Mouse (Mus musculus) liver, adult (tissue): Measurements from ENCODE around the gene Polr1a.

Source experiments
- GATA4 ChIP-seq: IDR thresholded peaks from 2 replicates; pipeline ENCODE4 v1.6.1; 2014; ENCODE audit warnings: mild to moderate bottlenecking, low read length; ENCODE audit not compliant: insufficient replicate concordance

The Polr1a gene

DNA sequence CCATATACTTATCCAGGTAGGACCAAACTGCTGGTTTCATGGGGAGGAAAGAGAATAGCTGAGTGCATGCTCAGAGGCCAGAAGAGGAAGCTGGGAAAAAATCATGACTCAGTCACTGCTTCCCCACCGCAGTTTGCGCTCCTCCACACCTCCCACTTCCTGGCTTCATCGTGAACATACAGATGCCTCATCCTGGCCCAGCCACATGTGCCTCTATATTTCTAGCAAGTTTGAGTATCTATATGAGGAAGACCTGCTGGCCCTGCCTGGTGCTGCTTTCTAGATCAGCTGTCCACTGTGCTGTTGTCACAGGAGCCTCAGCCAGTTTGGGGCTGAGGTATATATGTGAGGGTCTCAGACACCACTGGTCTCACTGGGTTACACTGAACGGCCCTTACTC lies 72.6 kb downstream of the Polr1a start:
- TF ChIP-seq GATA4 = no peak

DNA sequence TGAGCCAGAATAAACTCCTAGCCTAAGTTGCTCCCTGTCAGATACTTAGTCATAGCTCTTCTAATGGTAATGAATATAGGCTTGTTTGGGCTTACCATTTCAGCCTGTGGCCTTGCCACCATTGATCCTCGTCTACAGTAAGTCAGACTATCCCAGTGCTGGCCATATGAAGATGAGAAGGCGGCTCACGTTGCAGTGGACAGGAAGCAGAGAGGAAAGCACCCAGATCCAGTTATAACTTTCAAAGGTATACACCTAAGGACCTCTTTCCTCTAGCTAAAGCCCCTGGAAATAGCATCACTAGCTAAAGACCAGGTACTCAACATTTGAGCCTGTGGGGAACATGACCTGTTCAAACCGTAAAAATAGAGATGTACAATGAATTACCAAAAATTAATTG lies 77.1 kb downstream of the Polr1a start:
- no peak for TF ChIP-seq GATA4

DNA sequence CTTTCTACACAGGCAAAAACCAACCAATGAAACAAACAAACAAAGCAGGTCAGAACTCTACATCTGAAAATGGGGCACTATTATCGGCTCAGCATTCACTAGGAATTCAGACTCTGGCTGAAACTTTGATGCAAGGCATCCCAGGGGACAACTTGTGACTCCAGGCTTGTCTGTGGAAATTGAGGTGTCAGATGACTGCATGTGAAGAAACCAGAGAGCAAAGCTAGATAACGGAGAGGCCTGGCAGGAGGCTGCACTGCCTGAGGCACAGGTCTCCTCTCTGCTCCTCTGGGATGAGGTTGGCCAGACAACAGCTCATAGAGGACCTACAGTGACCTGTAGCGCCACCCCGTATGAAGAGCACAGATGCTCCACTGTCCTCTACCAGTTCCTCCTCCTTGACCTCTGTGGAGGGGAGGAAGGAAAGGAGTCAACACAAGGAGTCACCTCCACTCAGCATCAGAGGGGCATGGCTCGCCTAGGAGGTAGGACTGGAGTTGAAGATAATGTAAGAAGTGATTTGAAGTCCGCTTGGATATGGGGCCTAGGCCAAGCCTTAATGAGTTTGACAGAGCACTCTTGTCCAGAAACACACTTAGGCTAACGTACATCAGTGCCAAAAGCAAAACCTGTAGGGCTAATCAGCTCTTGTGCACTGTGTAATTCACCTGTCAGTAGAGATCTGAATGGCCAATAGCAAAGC lies 78.8 kb downstream of the Polr1a start:
- TF ChIP-seq GATA4 = no peak

DNA sequence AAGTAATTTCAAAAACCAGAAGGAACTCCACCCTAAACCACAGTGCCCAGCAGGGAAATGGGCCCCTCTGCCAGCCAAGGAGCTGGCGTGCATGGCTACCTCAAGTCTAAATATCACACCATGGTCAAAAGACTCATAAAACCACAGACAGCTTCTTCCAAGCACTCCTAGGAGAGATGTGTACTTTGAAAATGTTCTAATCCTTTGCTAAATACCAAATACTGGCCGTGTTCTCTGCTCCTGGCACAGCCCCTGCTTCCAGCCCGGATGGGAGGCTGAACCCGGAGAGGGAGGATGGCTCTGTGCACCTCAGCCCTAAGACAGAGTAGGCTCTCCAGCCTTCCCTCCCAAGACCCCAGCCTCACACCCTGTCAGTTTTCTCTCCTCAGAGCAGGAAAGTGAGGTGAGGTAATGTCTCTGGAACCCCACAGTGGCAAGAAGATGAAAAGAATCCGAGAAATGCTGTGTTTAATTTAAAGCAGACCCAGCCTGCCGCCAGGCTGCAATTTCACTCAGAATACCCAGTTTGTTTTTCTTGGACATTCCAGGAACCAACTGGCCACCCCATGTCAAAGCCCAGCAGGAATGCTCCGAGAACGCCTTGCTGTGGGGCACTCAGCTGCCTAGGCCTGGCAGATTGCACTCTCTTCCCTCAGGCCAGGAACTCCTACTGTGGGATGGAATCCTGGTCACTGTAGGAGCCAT lies 80.9 kb downstream of the Polr1a start:
- no peak for TF ChIP-seq GATA4

DNA sequence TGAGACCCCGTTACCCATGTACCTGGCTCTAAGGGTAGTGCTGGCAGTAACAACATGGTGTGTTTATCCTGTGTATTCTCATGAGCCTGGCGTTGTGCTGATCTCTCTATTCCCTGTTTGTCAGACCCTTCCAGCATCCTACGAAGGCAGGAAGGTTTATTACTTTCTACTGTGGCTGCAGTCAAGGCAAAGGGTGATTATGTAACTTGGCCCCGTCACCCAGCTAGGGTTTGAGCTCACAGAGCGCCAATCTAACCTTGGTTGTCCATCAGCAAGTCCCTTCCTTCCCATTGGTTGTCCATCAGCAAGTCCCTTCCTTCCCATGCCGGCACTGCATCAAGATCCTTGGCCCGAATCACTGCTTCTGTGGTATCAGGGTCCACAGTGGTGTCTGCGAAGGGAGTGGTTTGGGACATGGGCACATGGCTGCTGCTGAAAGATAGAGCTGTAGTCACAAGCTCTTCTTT lies 81.6 kb downstream of the Polr1a start:
- TF ChIP-seq GATA4 = no peak

DNA sequence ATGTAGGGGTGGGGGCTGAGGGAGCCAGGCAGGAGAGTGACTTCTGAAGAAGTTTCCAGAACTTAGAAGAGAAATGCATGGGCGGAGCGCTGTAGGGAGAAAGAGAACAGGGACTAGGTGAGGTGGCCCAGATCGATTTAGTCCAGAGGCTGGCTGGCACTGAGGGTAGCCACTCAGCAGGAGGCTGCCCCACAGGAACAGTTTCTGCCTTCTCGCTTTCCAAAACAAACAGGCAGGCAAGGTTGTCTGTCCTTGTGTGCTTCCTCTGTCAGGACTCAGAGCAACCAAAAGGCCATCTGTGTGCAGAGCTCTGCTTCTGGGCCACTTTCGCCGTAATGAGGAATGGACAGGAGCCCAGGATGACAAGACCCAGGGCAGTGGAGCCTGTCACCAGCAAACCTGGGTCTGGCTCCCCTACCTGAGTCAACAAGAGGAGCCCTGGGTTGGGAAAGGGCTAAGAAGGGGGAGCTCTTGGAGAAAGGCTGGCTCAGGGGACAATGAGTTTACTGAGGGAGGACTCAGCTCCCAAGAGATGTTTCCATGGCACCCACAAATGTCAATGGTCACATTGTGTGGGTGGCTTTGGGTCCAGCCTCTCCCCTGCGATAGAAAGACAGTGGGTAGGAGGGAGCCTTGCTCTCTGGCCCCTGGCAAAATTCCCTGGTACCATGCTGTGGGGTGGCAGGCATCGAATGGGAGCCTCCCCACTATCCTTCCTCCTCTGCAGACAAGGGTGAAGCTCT lies 82.5 kb downstream of the Polr1a start:
- no peak for TF ChIP-seq GATA4

DNA sequence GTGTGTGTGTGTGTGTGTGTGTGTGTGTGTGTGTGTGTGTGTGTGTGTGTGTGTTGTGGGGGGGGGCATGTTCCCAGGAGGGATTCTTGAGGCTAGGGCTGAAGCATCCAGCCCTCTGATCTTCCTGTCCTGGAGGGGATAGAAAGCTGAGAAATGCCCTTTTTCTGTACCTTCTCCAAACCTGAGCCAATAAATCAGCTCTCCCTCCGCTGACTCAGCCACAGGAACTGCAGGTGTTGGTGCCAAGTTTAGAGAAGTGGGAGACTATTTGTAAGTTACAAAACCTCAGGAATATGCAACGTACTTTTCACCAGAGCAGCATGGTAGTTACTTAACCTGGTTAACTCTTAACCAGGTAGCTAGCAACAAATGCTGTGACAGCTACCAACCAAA lies 83.1 kb downstream of the Polr1a start:
- TF ChIP-seq GATA4 = no peak

DNA sequence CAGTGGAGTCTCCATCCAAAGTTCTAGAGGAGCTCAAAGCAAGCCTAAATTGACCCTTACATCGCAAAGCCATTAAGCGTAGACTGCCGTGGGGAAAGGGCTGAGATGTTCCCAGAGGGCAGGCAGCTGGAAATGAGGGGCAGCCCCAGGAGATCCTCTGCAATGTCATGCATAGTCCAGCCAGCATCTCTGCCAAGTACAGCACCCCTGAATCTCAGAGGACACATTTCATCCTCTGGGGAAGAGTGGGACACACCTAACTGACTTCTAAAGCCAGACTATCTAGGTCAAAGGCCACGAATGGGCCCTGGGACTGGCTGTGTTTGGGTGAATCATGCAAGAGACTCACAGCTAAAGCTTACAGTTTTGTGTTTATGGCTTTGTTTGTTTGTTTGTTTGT lies 85.2 kb downstream of the Polr1a start:
- TF ChIP-seq GATA4 = no peak

DNA sequence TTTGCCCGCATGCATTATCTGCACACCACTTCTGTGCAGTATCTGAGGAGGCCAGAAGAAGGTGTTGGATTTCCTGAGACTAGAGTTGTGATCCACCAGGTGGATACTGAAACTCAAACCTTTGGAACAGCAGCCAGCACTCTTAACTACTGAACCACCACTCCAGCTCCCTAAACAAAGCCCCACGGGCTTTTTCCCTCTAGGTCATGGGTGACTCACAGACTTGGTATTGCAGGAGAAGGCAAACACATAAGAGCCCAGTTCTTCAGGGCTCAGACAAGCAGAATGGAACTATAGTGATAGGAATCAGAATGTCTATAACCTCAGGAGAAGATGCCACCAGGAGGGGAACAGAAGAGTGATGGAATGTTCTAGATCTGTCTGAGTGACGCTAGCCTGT lies 86.2 kb downstream of the Polr1a start:
- TF ChIP-seq GATA4 = no peak

DNA sequence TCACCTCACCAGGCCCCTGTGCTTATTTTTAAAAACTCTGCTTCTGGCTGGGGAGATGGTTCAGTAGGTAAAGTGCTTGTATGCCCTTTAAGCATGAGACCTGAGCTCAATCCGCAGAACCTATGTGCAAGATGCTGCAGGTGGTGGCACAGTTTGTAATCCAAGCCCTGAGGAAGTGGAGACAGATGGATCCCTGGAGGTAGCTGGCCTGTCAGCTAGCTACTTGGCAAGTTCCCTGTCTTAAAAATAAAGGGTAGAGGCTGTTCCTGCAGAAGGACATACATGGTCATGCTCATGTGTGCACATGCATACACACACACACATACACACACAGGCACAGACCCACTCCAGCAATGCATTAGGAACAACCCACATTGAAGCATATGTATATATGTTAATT lies 88.4 kb downstream of the Polr1a start:
- TF ChIP-seq GATA4 = no peak

DNA sequence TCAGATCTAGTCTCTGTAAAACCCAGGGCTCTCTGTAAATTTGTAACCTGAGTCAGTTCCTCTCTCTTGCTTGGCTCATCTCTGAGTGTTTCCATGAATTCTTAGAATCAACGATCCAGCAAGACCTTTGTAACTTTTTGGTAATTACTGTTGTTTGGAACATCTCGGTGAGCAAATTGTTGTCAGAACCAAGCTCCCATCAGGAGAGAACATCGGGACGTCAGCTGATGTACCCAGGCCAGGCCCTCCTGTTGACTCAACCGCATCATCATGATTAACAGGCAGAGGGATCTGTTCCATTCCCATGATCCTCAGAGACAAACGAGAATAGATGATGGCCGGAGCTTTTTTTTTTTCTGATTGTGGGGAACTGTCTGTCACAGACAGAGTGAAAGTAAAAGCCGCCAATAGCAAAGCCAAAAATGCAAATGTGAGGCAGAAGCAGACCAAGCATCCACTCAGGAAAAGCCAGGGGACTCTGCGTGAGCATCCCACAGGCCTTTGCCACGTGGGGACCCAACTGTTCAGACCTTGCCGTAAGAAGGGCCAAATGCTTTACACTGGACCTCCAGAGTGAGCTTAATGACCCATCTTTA lies 91.2 kb downstream of the Polr1a start:
- no peak for TF ChIP-seq GATA4

DNA sequence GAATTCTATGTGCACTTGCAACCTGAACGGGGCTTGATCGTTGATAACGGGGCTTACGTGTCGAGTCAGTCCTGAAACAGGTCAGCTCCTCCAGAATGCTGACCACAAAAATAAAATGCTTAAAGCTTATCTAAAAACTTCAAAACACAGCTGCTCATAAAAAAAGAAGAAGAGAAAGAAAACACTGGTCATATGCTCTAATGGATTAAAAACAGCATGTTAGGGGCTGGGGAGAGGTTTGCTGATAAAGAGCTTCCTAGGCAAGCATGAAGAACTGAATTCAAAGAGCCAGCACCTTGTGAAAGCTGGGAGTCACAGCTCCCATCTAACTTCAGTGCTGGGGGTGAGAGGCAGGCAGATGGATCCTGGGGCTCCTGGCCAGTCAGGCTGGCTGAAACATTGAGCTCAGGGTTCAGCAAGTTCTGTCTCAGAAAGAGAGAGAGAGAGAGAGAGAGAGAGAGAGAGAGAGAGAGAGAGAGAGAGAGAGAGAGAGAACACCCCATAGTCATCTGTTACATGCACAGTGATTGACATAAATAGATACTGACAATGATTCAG lies 92.4 kb downstream of the Polr1a start:
- TF ChIP-seq GATA4 = no peak

DNA sequence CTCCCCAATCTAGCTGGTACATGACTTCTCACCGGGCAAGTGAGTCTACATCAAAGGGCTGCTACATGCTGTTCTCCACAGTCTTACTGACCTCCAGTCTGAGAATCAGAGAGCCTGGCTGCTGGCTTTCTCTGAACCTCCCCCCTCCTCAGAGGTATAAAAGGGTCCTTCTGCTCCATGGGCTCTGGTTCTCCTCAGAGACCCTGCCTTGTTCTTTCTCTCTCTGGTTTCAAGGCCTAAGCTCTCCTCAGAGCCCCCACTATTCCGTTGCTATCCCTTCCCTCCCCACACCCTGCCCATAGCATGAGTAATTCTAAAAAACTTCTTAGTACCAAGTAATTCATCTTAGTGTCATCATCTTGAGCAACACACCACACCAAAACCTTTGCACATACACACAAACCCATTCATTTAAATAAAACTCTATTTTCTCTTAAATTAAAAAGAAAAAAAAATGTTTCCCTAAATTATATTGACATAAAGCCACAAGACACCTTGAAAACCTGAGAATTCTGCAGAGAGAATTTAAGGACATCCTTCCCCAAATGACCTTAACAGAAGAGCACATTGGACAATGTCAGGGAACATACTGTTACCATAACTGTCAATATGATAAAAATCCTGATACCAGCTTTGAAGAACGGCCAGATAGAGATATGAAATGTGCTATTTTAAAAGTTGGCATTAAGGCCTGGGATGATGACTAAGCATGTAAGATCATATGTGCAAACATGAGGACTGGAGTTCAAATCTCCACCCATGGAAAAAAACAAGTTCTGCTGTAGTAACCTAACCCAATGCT lies 98.8 kb downstream of the Polr1a start:
- no peak for TF ChIP-seq GATA4

DNA sequence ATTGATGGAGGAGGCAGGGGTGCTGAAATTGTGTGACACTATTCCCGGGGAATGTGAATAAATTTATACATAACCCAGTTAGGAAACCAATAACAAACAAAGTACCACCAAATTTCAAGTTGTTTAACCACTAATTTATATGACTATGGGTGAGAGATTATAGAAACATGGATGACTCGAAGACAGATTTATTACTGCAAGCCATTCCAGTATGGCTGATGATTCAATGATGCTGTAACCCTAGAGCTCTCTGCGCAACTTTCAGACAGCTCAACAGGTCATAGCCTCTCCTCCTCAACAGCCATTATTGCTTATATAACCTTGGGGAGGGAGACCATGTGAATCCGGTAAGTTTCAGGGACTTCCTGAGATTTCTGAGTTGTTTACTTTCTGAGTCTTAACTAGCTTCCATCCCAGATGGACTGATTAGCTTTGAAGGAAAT lies 99.4 kb downstream of the Polr1a start:
- TF ChIP-seq GATA4 = no peak

DNA sequence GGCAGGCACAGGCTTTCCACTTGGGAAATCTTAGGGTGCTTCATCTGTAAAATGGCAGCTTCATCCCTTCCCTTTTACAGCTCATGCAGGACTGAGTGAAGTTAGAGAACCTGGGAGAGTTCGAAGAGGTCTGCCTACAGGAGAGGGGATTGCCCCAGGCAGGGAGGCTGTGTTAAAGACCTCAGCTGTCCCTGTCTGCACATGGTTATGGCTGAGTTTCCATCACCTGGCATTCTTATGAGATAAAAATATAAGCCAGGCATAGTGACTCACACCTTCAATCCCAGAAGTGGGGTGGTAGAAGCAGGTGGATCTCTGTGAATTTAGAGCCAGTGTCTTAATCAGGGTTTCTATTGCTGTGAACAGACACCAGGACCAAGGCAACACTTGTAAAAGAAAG lies 100.6 kb downstream of the Polr1a start:
- no peak for TF ChIP-seq GATA4

DNA sequence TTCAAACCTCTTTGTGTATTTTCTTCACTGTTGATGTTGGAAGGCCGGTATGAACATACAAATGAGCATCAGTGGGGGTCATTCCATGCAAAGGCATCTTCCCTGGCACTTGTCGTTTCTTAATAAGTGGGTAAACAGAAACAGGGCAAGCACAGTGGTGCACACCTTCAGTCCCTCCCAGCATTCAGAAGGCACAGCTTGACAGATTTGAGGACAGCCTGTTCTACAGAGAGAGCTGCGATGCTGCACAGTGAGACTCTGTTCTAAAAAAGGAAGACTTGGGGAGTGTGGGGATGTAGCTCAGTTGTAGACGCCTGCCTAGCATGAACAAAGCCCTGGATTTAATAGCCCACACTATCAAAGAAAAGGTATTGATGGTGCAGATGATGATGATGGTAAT lies 105.2 kb downstream of the Polr1a start:
- TF ChIP-seq GATA4 = no peak
